Mouse (Mus musculus) thymus, adult 2 months (tissue): ENCODE measurements at regions not wholly inside any gene's neighbourhood (a gene's known extent, or its start where the extent isn't known, plus 50 kb on each side); places are given as distances from the start of the nearest gene placed in this dataset.

ENCODE experiments used
- DNase-seq: peaks from one replicate; pipeline ENCODE4 v3.0.0; 2021
- H3K27ac ChIP-seq: fragments of 200-500 bp; 2 replicates; pipeline ENCODE4 v1.5.1; 2012; ENCODE audit warnings: low read length, control low read depth; ENCODE audit not compliant: control insufficient read depth, insufficient read depth
- H3K27me3 ChIP-seq: fragments of 200-500 bp; 2 replicates; pipeline ENCODE4 v1.6.1; 2012; ENCODE audit warnings: mild to moderate bottlenecking, low read length, moderate library complexity, mixed read lengths; ENCODE audit not compliant: control insufficient read depth, insufficient read depth
- H3K36me3 ChIP-seq: fragments of 200-500 bp; 2 replicates; pipeline ENCODE4 v1.6.1; 2012; ENCODE audit warnings: mild to moderate bottlenecking, low read length, moderate library complexity; ENCODE audit not compliant: control insufficient read depth, insufficient read depth
- H3K4me1 ChIP-seq: fragments of 200-500 bp; replicated peaks from 2 replicates; pipeline ENCODE4 v1.6.1; 2012; ENCODE audit warnings: low read length; ENCODE audit not compliant: control insufficient read depth, insufficient read depth
- H3K4me3 ChIP-seq: fragments of 200-500 bp; 2 replicates; pipeline ENCODE4 v1.5.1; 2012; ENCODE audit warnings: mild to moderate bottlenecking, low read length, control low read depth, moderate library complexity; ENCODE audit not compliant: control insufficient read depth, insufficient read depth
- CTCF ChIP-seq: fragments of 200-500 bp; IDR thresholded peaks from 2 replicates; pipeline ENCODE4 v1.5.1; 2012; ENCODE audit warnings: mild to moderate bottlenecking, control low read depth, low read length, moderate library complexity, borderline replicate concordance; ENCODE audit not compliant: control insufficient read depth, poor library complexity, insufficient read depth; ENCODE audit errors: extremely low read depth
- POLR2A ChIP-seq: fragments of 200-500 bp; IDR thresholded peaks from 2 replicates; pipeline ENCODE4 v1.6.1; 2012; ENCODE audit warnings: mild to moderate bottlenecking, low read length, control low read depth, moderate library complexity; ENCODE audit not compliant: control insufficient read depth, poor library complexity, insufficient read depth; ENCODE audit errors: extremely low read depth
- WGBS: fragments of 180-500 bp; shearing (Covaris S2); methylation state at CpG from one replicate; pipeline ENCODE4 v1.1.7; 2018; 5-methylcytosine and 5-hydroxymethylcytosine counted together

DNA sequence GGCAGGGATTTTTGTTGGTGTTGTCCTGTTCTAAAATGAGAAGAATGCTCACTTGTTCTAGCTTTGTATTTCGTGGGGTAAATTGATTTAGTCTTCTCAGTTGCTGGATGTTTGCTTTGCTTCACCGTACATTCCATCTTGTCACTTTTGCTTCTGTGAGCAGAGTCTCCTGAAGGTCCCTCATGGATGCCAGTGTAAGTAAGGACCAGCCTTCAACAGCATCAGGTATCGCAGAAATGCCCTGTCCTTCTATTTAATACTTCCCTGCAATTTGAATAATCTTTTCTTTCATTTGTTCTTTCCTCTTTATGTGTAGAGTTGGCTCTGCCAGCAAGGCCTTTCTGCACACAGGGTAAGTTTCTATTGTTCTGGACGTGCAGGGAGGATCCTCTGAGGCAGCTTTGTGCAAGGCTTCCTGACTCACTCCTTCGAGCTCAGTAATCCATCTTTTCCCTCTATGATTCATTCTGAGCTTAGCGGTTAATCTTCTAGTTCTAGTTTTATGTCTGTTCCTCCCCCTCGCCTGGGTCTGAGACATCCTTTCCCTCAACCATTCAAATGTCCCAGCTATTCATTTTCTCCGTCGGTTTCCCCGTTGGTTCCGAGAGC lies 55.7 kb upstream of the Gm5148 start:
- 95% methylated on average over 11 of the region's 11 CpGs for WGBS
- H3K4me3 ChIP-seq = no peak overlapping the region
- no peaks in the 10 kb centered on the region for H3K36me3 ChIP-seq
- no peak overlapping the region for H3K27ac ChIP-seq
- no peaks in the 10 kb centered on the region for H3K27me3 ChIP-seq
- no peak for DNase-seq
- TF ChIP-seq POLR2A (no peak), CTCF (no peak)
- no peaks in the 10 kb centered on the region for H3K4me1 ChIP-seq

DNA sequence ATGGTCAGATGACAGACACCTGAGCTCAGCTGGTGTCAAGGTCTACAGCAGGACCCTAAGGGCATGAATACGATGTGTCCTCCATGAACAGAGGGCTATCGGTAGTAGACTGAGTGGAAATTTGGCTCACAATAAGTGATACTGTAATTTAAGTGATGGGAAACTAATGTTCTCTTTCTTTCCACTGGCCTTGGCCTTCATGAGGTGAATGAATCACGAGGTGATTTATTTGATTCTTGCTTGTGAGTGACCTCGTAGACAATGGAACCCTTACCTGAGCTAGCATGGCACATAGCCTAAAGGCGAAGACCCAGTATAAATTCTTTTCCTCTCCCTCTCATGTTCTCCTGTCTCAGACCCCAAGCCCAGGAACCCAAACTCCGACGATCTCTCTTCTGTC lies 54.1 kb upstream of the Gm5148 start:
- Histone ChIP-seq H3K4me1 (no peaks in the 10 kb centered on the region), H3K27ac (no peak overlapping the region), H3K4me3 (no peak overlapping the region), H3K27me3 (no peaks in the 10 kb centered on the region), H3K36me3 (no peaks in the 10 kb centered on the region)
- TF ChIP-seq CTCF = no peak
- no peak for TF ChIP-seq POLR2A
- DNase-seq = no peak
- WGBS = 96% methylated on average over 7 of the region's 7 CpGs

DNA sequence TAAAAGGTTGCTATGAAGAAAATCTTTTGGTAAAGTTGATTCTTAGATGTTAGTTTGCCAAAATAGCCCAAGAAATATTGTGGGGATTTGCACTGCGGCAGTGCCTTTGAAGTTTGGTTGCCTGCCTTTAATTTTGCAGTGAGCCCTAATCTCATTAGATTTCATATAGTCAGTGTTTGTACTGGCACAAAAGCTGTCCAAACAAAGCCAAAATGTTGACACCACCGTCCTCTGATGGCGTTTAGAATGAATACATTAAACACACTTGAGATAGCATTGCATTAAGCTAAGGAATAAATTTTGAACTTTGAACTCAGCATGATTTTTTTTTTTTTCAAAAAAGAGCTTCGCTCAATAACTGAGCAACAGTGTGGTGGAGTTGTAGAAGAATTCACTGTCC lies 51.9 kb upstream of the Gm5148 start:
- H3K36me3 ChIP-seq = no peaks in the 10 kb centered on the region
- no peak for TF ChIP-seq POLR2A
- no peaks in the 10 kb centered on the region for H3K4me1 ChIP-seq
- H3K4me3 ChIP-seq = no peak overlapping the region
- DNase-seq = no peak
- 90% methylated on average over 4 of the region's 4 CpGs for WGBS
- H3K27me3 ChIP-seq = no peaks in the 10 kb centered on the region
- no peak overlapping the region for H3K27ac ChIP-seq
